Mouse (Mus musculus) testis, adult 2 months (tissue): ENCODE measurements around the gene Car9. TPM values are rescaled to one million over a fixed set of nuclear protein-coding genes. Genes with fewer than 3 reads are reported as not detected.

ENCODE experiments used
- H3K27ac ChIP-seq: fragments of 200-500 bp; 2 replicates; pipeline ENCODE4 v1.5.1; 2012; ENCODE audit warnings: low read depth, low read length; ENCODE audit not compliant: control insufficient read depth, insufficient read depth
- H3K27me3 ChIP-seq: fragments of 200-500 bp; 2 replicates; pipeline ENCODE4 v1.6.1; 2012; ENCODE audit warnings: mild to moderate bottlenecking, low read length, moderate library complexity; ENCODE audit not compliant: control insufficient read depth, insufficient read depth
- H3K36me3 ChIP-seq: fragments of 200-500 bp; 2 replicates; pipeline ENCODE4 v1.6.1; 2012; ENCODE audit warnings: mild to moderate bottlenecking, low read length; ENCODE audit not compliant: control insufficient read depth, insufficient read depth
- H3K4me1 ChIP-seq: fragments of 200-500 bp; 2 replicates; pipeline ENCODE4 v1.6.1; 2012; ENCODE audit warnings: low read length; ENCODE audit not compliant: control insufficient read depth, insufficient read depth
- H3K4me3 ChIP-seq: fragments of 200-500 bp; 2 replicates; pipeline ENCODE4 v1.5.1; 2012; ENCODE audit warnings: low read depth, mild to moderate bottlenecking, low read length, moderate library complexity, mixed read lengths; ENCODE audit not compliant: control insufficient read depth
- CTCF ChIP-seq: fragments of 200-500 bp; IDR thresholded peaks from 2 replicates; pipeline ENCODE4 v1.5.1; 2012; ENCODE audit warnings: low read depth, mild to moderate bottlenecking, inconsistent platforms, low read length, moderate library complexity; ENCODE audit not compliant: control insufficient read depth, insufficient read depth, insufficient replicate concordance
- POLR2A ChIP-seq: fragments of 200-500 bp; IDR thresholded peaks from 2 replicates; pipeline ENCODE4 v1.6.1; 2012; ENCODE audit warnings: low read depth, mild to moderate bottlenecking, inconsistent platforms, low read length, moderate library complexity; ENCODE audit not compliant: control insufficient read depth
- polyA plus RNA-seq: library from polyadenylated mRNA; depleted of rRNA; stranded (reverse); fragments of >200 nt; gene quantifications from 2 replicates; pipeline ENCODE4 v1.2.3, GENCODE M21; 2012

Car9 gene
- polyA plus RNA-seq, 1 experiment, result 0.07 TPM

DNA sequence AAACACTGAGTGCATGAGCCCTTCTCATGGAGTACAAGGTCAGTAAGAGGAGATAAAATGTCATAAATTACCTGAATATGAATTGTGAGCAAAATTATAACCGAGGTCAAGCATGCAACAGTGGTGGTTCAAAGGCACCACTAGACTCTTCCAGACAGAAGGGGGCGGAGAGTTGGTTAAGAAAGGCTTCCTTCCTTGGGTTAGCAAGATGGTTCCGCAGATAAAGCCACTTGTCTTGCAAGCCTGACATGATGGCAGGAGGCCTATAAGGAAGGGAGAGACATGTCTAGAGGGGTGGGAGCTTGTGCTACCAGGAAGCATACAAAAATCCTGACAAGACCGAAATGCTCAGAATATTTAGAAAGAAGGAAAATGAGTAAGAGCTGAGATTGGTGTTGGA, 2.5 kb upstream of the Car9 start:
- TF ChIP-seq POLR2A (no peak), CTCF (no peak)
- no peaks in the 10 kb centered on the region for H3K36me3 ChIP-seq
- peaks cover 12% of the 10 kb centered on the region for H3K4me1 ChIP-seq
- H3K27me3 ChIP-seq, result no peaks in the 10 kb centered on the region
- no peak overlapping the region for H3K4me3 ChIP-seq
- H3K27ac ChIP-seq, result no peak overlapping the region

- peaks cover 4% of the 10 kb centered on the region; the same call in 1 of the 2 replicates for H3K4me1 ChIP-seq
- no peak for TF ChIP-seq POLR2A
- no peaks in the 10 kb centered on the region for H3K27me3 ChIP-seq
- no peak overlapping the region for H3K27ac ChIP-seq
- H3K36me3 ChIP-seq, result no peaks in the 10 kb centered on the region
- H3K4me3 ChIP-seq, result no peak overlapping the region
Measured at GRCm38 (mm10) chr4:43506074-43506473, 692 bp upstream of the Car9 start.

DNA sequence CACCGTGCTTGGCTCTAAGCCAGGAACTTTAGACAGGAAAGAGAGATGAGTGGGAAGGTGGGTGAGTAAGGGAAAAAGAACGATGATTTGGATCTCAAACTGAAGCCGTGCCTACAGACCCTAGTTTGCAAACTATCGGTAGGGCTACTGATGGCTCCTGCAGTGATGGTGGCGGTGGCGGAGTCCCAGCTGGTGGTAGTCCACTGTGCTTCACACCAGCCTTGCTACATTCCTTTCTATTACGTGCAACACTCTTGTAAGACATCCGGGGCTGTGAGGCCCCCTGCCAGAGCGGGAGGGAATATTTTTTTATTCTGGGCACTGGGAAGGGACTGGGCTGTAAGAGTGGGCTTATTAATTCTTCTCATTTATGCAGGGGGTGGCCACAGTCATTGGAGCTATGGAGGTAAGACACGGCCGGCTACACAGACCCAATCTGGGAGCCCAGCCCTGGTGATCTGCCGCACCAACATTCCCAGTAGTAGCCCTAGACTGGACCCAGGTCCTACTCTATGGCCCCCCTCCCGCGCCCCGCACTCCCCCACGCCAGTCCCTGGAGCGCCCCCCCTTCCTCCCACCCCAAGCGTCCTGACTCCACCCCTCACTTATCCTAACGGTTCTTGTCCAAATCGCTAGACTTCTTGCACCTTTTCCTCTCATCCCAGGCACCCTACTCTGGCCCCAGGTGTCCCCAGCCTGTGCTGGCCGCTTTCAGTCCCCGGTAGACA, 1.3 kb downstream of the Car9 start:
- Histone ChIP-seq H3K27ac (no peak overlapping the region), H3K4me3 (no peak overlapping the region), H3K27me3 (no peaks in the 10 kb centered on the region), H3K36me3 (no peaks in the 10 kb centered on the region), H3K4me1 (no peaks in the 10 kb centered on the region)
- TF ChIP-seq CTCF (no peak), POLR2A (no peak)

DNA sequence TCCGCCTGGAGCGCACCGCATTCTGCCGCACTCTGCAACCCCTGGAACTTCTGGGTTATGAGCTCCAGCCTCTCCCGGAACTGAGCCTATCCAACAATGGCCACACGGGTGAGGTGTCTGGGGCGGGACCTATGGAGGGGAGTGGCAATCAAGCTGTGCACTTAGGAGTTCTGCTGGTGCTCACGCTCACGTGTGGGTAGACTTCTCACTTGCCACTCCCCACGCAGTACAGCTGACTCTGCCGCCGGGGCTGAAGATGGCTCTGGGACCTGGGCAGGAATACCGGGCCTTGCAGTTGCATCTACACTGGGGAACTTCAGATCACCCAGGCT, 1.9 kb downstream of the Car9 start:
- no peak overlapping the region for H3K4me3 ChIP-seq
- no peak for TF ChIP-seq CTCF
- TF ChIP-seq POLR2A, result no peak
- H3K27me3 ChIP-seq, result no peaks in the 10 kb centered on the region
- no peaks in the 10 kb centered on the region for H3K36me3 ChIP-seq
- no peak overlapping the region for H3K27ac ChIP-seq
- no peaks in the 10 kb centered on the region for H3K4me1 ChIP-seq

GRCm38 (mm10) chr4:43509109-43509508, 2.3 kb downstream of the Car9 start:
- H3K27me3 ChIP-seq, result no peaks in the 10 kb centered on the region
- H3K4me1 ChIP-seq, result no peaks in the 10 kb centered on the region
- no peaks in the 10 kb centered on the region for H3K36me3 ChIP-seq
- no peak overlapping the region for H3K27ac ChIP-seq
- TF ChIP-seq CTCF, result no peak
- TF ChIP-seq POLR2A, result no peak
- H3K4me3 ChIP-seq, result no peak overlapping the region

- H3K36me3 ChIP-seq, result no peaks in the 10 kb centered on the region
- H3K4me3 ChIP-seq, result no peak overlapping the region
- no peak overlapping the region for H3K27ac ChIP-seq
- H3K27me3 ChIP-seq, result no peaks in the 10 kb centered on the region
- no peaks in the 10 kb centered on the region; the same call in 1 of the 2 replicates for H3K4me1 ChIP-seq
- no peak for TF ChIP-seq CTCF
- TF ChIP-seq POLR2A, result no peak
Measured at GRCm38 (mm10) chr4:43511675-43512454, 5.1 kb downstream of the Car9 start.

DNA sequence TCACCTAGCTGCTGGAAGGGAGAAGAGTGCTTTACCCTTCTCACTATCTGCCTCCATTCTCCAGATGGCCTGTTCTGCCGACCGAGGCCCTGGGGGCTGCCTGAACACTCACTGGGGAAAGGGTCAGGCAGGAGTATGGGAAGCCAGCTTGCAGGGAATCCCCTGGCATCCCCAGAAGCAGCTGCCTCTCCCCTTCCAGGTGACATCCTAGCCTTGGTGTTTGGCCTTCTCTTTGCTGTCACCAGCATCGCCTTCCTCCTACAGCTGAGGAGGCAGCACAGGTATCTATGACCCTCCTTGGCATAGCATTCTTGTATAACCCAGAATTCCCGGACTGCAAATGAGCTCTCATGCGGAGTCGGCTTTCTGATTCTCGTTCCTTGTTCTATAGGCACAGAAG, 5.9 kb downstream of the Car9 start:
- Histone ChIP-seq H3K4me1 (no peaks in the 10 kb centered on the region; the same call in 1 of the 2 replicates), H3K36me3 (no peaks in the 10 kb centered on the region), H3K4me3 (no peak overlapping the region), H3K27ac (no peak overlapping the region), H3K27me3 (no peaks in the 10 kb centered on the region)
- no peak for TF ChIP-seq CTCF
- no peak for TF ChIP-seq POLR2A
